Mouse (Mus musculus): ENCODE data around the gene Lad1. TPM values are rescaled to one million over a fixed set of nuclear protein-coding genes. Genes with fewer than 3 reads are reported as not detected.

The Lad1 gene
- polyA plus RNA-seq, 1 experiment from 2014 or later = 4.8 TPM

Other genes with a start within 250 kb of the Lad1 start
- 28.0 and 33.6 TPM in 2 replicates for gene Nav1, start 211.3 kb upstream of the Lad1 start, polyA plus RNA-seq (2014; fragmentation: Nextera tagmentation; extraction: Ambion mirVana)
- 133 and 220 TPM in 2 replicates for gene Csrp1, start 98.5 kb upstream of the Lad1 start, polyA plus RNA-seq (2014; fragmentation: Nextera tagmentation; extraction: Ambion mirVana)
- 72.4 and 77.2 TPM in 2 replicates for gene Phlda3, start 52.5 kb upstream of the Lad1 start, polyA plus RNA-seq (2014; fragmentation: Nextera tagmentation; extraction: Ambion mirVana)
- gene Tnni1, start 39.2 kb upstream of the Lad1 start, polyA plus RNA-seq (2014; fragmentation: Nextera tagmentation; extraction: Ambion mirVana) = 5,020 and 5,035 TPM in 2 replicates
- gene Tnnt2, start 17.8 kb downstream of the Lad1 start, polyA plus RNA-seq (2014; fragmentation: Nextera tagmentation; extraction: Ambion mirVana) = 7,347 and 7,875 TPM in 2 replicates
- 0.04 and 0.08 TPM in 2 replicates for gene Pkp1, start 100.6 kb downstream of the Lad1 start, polyA plus RNA-seq (2014; fragmentation: Nextera tagmentation; extraction: Ambion mirVana)
- 0.08 TPM in 1 of 2 replicates, not detected in the other for gene Igfn1, start 187.7 kb downstream of the Lad1 start, polyA plus RNA-seq (2014; fragmentation: Nextera tagmentation; extraction: Ambion mirVana)
- gene Tmem9, start 189.6 kb downstream of the Lad1 start, polyA plus RNA-seq (2014; fragmentation: Nextera tagmentation; extraction: Ambion mirVana) = 38.9 and 82.2 TPM in 2 replicates
- gene Ascl5, start 232.2 kb downstream of the Lad1 start, polyA plus RNA-seq (2014; fragmentation: Nextera tagmentation; extraction: Ambion mirVana) = not detected in 2 replicates
- 0.20 and 0.45 TPM in 2 replicates for gene Cacna1s, start 234.2 kb downstream of the Lad1 start, polyA plus RNA-seq (2014; fragmentation: Nextera tagmentation; extraction: Ambion mirVana)

All from heart, embryonic 14.5 days (tissue).